Mouse (Mus musculus) 3134 (cell line): Measurements from ENCODE around the gene Stat4.

ENCODE experiments used
- DNase-seq: peaks from one replicate; pipeline ENCODE4 v3.0.0-alpha.2; 2011; ENCODE audit warnings: low spot score; ENCODE audit not compliant: insufficient read length; ENCODE audit errors: extremely low read depth

Gene Stat4

DNA sequence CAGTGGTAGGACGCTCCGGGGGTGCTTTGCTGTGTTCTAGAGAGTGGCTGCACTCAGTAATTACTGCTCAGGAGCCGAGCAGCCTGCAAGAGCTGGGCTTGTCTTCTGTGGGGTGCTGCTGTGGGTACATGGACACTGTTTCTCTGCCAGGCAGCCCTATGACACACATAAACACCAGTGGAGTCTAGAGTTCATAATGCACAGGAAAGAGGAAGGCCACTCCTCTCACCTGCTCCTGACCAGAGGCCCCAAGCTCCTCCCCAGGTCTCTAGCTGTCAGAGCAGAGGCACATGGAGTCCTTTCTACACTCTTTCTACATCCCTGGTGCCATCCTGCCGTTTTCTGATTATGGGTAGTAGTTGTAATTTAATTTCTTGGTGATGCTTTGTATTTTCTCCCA is 155.2 kb downstream of the Stat4 start:
- DNase-seq = no peak

GRCm38 (mm10) chr1:52143191-52143590 is 156.2 kb downstream of the Stat4 start:
- no peak for DNase-seq

DNA sequence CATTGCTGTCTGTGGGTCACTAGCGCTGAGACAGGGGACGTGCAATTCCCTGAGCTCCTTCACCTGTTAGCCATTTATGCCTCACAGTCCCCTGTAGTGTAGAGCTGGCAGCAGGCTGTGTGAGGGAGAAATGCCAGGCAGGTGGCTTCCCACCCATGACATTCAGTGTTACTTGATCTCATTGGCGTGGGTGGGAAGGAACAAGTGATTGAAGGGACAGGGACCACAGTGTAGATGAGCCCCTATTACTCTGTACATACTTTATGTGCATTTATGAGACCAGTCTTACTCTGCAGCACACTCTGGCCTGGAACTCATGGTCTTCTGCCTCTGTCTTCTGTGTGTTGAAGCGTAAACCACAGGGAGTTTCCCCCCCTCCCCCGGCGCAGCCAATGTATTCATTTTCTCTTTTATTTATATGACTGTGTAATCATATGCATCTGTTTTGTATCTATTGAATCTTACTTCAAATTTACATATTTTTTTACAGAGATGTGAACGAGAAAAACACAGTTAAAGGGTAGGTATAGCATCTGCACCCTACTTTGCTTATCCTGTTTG is 156.7 kb downstream of the Stat4 start:
- DNase-seq = no peak

- DNase-seq = no peak
These were observed 158.0 kb downstream of the Stat4 start for GRCm38 (mm10) chr1:52144907-52145306.

- no peak for DNase-seq
These were observed 159.4 kb downstream of the Stat4 start for GRCm38 (mm10) chr1:52146214-52146970.

GRCm38 (mm10) chr1:52147431-52147830 is 160.5 kb downstream of the Stat4 start:
- DNase-seq = no peak

DNA sequence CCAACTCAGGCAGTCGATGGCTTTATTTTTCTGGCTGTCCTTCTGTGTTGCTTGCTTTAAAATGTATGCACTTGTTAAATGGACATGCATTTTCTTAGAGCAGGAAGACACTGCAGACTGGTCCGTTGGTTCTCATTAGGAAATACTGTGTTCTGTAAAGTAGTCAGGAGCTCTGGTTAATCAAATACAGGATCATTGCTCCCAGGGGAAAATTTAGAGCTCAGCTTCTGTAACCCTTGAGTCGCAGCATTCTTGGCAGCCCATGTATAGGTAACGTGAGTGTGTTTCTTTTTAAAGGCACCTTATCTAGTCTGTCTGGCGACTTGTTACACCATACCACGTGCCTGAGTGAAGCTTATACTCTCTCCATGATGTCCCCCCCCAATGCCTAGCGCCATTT is 161.2 kb downstream of the Stat4 start:
- no peak for DNase-seq

DNA sequence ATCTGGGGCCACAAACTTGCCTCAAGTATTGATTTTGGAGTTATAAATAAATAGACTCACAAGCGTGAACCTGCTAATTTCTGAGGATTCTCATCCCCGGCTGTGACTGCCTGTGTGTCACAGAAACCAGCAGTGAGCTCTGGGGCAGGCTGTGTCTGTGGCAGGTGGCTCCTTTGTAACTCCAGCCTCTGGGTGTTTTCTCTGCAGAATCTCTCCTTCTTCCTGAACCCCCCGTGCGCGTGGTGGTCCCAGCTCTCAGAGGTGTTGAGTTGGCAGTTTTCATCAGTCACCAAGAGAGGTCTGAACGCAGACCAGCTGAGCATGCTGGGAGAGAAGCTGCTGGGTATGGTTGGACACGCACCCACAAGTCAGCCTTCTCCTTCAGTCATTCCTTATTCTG is 161.7 kb downstream of the Stat4 start:
- no peak for DNase-seq

DNA sequence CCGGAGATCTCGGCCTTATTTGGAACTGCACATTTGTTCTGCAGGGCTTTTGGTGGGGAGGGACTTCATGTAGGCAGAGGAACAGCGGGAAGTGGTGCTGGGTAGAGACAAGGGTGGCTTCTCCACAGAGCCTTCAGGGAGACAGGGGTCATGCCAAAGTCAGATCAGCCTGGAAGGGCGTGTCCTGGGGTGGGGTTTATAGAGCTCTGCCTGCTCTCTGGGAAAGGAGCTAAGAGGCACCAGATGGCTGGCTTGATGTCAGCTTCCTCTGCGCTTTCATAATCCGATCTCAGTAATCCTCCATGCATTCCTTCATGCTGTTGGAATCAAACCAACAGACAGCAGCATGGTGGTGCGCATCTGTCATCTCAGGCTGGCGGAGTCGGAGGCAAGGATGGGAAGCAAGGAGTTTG is 163.0 kb downstream of the Stat4 start:
- no peak for DNase-seq

DNA sequence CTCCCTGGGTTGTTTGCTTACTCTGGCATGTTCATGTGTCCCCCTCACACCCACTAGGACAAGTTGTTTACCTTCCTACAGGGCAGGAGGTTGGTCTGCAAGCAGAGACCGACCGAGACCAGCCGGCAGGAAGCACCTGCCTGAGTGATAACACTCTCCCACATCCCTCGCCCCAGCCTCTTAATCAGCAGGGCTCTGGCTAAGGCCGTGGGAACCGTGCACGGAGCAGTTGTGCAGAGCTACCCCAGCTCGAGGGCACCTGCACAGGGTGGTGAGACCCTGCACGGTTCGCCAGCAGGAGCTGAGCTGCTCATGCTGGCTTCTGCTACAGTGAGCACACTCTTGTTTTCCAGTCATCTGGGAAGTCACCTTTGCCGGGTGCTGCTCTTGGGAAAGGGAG is 163.7 kb downstream of the Stat4 start:
- no peak for DNase-seq

DNA sequence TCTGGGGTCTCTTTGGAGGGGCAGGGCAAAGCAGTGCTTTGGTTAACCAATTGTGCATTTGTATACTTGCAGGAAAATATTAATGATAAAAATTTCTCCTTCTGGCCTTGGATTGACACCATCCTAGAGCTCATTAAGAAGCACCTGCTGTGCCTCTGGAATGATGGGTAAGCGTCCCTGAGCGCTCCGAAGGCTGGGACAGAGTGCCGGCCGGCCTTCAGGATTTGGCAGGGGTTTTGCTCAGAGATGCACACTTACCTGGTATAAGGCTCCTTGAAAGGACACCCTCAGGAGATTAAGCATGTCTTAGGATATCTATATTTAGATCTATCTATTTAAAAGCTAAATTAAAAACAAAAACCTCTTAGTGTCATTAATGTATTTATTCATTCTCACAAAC is 164.2 kb downstream of the Stat4 start:
- DNase-seq = no peak

GRCm38 (mm10) chr1:52152369-52152768 is 165.4 kb downstream of the Stat4 start:
- DNase-seq = no peak

DNA sequence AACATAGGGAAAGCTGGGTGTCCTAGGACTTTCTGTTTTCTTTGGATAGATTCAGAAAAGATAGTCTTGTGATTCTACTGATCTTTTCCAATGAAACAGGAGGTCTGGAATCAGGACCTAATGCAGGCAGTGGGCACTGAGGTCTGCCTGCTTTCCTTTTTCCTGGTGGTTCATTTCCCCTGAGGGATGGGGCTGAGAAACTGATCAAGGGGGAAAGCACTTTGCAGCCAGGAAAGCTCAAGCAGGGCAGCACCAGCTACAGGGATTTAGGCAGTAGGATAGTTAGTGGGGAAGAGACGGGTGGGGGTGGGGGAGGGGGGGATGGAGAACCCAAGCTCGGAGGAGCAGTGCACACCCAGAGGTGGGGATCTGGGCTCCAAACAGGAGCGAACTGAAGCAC is 166.0 kb downstream of the Stat4 start:
- no peak for DNase-seq

GRCm38 (mm10) chr1:52154890-52155289 is 167.9 kb downstream of the Stat4 start:
- no peak for DNase-seq

DNA sequence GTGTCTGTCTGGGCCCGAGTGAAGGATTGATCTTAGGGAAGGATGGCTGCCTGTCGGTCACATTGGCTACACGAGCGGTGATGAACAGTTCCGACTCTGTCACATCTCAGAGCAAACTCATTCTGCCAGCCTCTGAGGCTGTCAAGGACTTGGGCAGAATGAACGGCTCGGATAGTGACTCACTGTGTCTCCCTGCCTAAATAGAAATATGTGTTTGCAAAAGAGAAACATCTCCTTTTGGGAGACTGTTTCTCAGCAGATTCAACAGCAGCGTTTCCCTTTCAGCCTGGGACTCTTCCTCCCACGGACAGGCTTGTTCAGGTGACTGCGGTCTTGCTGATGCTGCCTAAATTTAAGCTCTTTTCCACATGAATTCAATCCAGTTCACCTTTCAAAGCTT is 169.4 kb downstream of the Stat4 start:
- no peak for DNase-seq
